Mouse (Mus musculus): ENCODE measurements around the gene Ift20. TPM values are rescaled to one million over a fixed set of nuclear protein-coding genes. Genes with fewer than 3 reads are reported as not detected.
"Not testable (repeated sequence)": the region's sequence is repeated elsewhere in the genome, so short reads cannot be mapped to it uniquely, and the experiment has no call there.

Ift20 gene
- total RNA-seq, 2 experiments from 2014 or later: 20.1 to 72.5 TPM

DNA sequence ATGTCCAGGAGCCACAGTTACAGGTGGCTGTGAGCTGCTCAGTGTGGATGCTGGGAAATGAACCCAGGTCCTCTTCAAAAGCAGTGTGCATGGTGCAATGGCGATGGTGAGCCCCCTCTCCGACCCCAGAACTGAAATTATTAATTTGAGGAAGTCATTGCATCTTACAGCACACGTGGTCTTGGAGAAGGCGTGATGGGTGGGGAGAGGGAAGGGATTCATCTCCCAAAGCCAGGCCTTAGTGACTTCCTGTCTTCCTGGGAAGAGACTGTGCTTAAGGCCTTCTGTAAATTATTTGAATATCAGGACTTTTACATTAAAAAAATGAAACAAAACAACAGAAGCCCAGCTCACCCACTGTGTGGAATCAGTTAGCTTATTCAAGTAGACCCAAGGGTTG lies 19.9 kb downstream of the Ift20 start:
- no peak for ATAC-seq (replicated peaks; ENCODE audit: low FRiP score, poor library complexity, severe bottlenecking)

DNA sequence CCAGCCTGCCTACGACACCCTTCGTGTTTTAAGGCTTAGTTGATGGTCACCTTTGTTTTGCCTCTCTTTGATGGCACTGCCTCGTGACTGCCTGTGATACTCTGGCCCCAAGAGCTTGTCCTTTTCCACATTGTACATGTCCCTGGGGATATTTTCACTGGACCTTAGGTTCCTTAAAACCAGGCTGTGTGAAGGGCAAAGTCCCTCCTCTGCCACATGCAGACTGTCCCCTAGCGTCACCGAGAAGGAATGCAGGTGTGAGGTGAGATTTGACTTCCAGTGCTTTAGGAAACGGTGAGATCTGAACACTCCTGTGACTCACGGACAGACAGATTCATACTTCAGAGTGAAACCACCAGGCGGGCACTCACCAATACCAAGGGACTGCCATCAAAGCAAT lies 21.1 kb downstream of the Ift20 start:
- ATAC-seq (replicated peaks; ENCODE audit: low FRiP score, poor library complexity, severe bottlenecking): no peak

DNA sequence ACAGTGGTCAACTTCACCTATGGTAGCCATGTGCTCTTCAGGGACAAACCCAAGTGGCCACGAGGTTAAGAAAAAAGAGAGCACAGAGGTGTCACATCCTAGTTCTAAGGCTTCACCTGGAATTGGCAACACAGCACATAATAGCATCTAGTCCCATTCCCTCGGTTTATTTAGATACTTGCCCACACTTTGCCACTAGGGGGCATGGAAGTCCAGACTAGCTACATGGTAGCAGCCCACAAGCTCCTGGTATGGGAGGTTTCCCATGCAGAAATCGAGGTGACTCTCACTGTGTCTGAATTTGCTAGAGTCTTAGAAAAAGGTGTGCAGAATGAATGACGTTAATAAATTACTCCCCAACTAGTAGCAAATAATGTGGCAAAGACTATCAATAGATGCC lies 24.3 kb downstream of the Ift20 start:
- ATAC-seq (replicated peaks; ENCODE audit: low FRiP score, poor library complexity, severe bottlenecking): peak; percentile 84

DNA sequence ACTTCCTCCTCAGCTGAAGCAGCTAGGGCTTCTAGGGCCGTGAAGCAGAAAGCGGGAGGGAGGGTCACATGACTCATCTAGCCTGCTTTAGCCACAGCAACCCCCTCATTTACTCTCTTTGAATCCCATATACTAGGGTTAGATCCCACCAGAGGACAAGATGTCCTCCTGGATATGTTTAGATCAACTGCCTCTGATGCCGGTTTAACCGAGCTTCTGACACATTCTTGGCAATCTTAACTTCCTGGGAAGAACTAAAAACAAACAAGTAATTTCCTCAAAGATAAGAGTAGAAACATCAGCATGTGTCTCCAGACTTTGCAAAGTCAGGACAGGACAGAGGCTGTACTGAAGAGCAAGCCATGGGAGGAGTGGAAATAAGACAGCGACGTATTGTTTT lies 30.6 kb downstream of the Ift20 start:
- ATAC-seq (replicated peaks; ENCODE audit: low FRiP score, poor library complexity, severe bottlenecking): no peak

DNA sequence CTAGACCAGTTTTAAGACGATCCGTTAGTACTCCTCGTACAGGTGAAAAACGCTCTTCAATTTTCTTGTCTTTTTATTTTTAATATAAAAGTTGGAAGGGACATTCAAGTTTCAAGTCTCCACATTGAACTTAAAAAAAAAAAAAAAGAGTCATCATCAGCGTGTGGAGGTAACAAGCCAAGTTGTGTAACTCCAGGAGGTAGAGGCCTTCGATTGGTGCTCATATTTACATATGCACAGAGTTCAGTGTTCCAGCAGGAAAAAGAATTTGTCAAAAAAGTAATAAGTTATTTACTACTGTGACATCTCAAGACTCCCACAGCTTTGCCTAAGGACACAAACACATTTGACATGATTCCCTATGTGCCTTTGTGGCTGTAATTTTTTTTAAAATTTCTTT lies 31.5 kb downstream of the Ift20 start:
- no peak for ATAC-seq (replicated peaks; ENCODE audit: low FRiP score, poor library complexity, severe bottlenecking)

DNA sequence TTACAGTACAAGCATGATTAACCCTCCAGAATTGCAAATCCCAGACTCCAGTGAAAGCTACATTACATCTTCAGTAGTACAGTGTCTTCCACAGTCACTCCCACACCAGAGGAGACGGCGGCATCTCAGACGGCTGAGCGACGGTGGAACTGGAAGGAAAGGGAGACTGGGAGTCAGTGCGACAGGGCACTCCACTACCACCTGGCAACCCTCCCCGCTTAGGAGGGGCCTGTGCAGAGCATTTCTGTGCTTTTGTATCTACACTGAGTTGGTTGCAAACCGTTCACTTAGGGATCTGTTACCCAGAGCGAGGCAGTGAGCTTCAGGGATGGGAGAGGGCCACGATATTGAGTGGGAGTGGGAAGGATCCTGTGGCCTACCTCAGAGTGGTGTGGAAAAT lies 32.7 kb downstream of the Ift20 start:
- ATAC-seq (replicated peaks; ENCODE audit: low FRiP score, poor library complexity, severe bottlenecking): no peak

DNA sequence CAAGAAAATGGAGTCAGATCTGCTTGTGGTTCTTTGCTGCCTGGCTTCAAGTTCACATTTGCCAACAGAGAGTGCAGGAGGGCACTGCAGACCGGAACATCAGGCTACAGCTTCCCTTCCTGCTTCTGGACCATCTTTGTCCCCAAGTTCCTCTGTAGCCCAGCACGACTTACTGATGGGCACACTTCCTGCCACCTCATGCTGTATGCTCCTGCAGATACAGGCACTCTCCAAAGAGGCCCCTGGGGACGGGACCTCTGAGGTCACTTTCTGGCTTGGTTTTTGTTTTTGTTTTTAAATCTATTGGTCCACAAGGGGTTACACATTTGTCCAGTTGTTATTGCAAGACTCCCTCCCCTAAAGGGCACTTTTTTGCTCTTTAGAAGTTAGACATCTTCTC lies 33.6 kb downstream of the Ift20 start:
- ATAC-seq (replicated peaks; ENCODE audit: low FRiP score, poor library complexity, severe bottlenecking): no peak

DNA sequence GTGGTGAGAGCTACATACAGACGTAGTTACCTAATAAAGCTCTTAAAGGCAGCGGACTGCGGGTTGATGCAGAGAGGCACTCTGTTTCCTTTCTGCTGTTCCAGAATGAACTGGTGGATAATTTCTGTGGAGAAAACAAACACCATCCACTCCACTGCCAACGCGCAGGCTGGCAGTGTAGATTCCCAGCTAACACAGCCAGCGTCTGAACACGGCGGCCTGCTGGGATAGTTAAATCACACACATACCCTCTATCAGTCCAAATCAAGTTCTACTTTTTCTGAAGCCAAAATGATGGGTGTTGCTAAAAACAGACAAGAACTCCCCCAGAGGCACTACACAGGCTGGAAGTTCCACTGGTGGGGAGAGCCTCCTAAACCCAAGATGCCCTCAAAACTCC lies 35.3 kb downstream of the Ift20 start:
- no peak for ATAC-seq (replicated peaks; ENCODE audit: low FRiP score, poor library complexity, severe bottlenecking)

DNA sequence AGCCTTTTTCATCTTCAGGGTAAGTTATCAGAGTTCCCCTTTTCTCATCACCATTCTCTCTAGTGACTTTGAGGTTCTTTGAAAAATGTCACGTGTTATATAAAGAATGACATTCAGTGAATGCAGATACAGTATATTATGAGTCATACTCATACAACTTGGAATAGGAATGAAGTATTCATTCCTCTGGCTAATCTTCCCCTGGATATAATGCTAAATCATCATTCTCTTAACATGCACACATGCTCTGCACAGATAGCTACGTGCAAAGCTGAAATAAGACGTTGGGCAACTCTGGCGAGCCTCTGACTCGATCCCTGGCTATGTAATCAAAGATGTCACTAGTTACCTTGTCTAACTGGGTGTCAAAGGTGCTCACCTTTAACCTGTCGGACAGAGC lies 35.7 kb downstream of the Ift20 start:
- no peak for ATAC-seq (replicated peaks; ENCODE audit: low FRiP score, poor library complexity, severe bottlenecking)

DNA sequence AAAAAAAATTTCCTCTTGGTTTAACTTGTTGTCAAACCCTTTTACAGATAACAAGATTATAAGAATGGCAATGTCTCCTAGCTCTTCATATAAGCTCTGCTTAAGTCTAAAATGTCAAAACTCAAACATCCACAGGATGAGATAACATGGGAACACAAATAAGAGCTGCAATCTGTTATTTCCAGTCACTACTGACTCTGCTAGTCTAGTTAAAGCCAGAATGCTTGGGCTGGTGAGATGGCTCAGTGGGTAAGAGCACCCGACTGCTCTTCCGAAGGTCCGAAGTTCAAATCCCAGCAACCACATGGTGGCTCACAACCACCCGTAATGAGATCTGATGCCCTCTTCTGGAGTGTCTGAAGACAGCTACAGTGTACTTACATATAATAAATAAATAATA lies 37.9 kb downstream of the Ift20 start:
- ATAC-seq (replicated peaks; ENCODE audit: low FRiP score, poor library complexity, severe bottlenecking): not testable (repeated sequence)

DNA sequence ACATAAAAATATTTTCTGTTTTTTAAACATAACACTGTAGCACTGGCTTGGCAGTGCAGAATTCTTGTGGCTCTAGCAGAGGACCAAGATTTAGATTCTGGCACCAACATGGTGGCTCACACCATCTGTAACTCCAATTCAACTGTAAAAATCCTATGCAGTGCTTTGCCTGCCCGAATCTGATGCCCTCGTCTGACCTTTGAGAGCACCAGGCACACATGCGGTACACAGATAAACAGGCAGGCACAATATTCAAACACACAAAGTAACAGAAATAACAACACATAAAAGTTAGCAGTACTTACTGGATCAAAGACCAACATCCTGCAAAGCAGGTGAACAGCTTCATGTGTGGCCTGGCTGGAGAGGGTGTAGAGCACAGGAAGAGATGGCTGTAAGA lies 38.4 kb downstream of the Ift20 start:
- no peak for ATAC-seq (replicated peaks; ENCODE audit: low FRiP score, poor library complexity, severe bottlenecking)

DNA sequence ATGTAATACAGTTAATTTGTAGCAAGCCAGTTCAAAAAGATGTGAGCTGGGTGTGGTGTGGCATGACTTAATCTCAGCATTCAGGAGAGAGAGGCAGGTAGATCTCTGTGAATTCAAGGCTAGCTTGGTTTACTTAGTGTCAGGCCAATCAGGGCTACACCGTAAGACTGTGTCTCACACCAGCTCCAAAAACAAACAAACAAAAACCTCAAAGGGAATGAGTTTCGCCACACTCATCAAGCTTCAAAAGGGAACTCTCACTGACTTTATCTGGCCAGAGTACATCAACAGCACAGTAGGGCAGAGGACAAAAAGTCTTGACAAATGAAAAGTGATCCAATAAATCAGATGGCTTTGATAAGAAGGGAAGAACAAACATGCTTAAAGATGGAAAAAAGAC lies 38.8 kb downstream of the Ift20 start:
- ATAC-seq (replicated peaks; ENCODE audit: low FRiP score, poor library complexity, severe bottlenecking): no peak

DNA sequence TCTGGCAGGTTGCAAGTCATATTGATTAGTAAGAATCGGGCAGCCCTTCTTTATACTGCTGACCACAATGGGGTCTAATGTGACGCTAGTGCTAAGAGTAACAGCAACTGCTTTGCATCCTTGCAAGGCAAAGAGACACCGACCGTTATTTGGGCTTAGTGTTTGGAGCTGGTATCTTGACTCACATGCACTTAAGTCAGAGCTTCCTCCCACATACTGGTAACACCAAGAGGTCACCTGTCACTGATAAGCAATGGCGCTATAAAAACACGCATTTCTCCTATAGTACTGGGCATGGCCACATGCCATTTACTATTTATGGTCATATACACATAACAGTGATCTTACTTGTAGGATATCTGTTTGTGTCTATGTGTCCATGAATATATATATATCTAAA lies 46.7 kb downstream of the Ift20 start:
- ATAC-seq (replicated peaks; ENCODE audit: low FRiP score, poor library complexity, severe bottlenecking): 0 out of 2 replicates have a peak, but pooled peaks have one; percentile 56

DNA sequence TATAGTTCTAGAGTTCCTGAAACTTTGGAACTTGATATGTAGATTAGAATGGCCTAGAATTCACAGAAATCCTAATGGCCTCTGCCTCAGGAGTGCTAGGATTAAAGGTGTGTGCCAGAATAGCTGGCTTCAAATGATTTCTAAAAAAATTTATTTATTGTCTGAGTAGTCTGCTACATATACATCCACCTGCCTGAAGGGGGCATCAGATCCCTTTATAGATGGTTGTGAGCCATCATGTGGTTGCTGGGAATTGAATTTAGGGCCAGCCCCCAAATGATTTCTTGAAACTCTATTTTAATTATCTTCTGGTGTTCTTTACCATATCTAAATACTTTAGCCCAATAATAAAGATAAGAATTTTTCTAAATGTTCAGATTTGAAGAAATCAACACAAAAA lies 49.9 kb downstream of the Ift20 start:
- ATAC-seq (replicated peaks; ENCODE audit: low FRiP score, poor library complexity, severe bottlenecking): no peak

DNA sequence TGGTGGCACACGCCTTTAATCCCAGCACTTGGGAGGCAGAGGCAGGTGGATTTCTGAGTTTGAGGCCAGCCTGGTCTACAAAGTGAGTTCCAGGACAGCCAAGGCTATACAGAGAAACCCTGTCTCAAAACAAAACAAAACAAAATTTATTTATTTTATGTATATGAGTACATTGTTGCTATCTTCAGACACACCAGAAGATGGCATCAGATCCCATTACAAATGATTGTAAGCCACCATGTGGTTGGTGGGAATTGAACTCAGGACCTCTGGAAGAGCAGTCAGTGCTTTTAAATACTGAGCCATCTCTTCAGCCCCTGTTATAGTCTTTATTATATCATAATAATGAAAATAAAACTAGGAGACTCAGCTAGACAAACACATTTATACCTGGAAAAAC lies 51.5 kb downstream of the Ift20 start:
- not testable (repeated sequence) for ATAC-seq (replicated peaks; ENCODE audit: low FRiP score, poor library complexity, severe bottlenecking)

Other genes with a start within 250 kb of the Ift20 start
- gene BC030499, start 245.5 kb upstream of the Ift20 start, total RNA-seq (2015; ENCODE audit: low replicate concordance): not detected in 2 replicates
- not detected in 2 replicates for gene BC030499, start 245.5 kb upstream of the Ift20 start, total RNA-seq (2017; ENCODE audit: low replicate concordance)
- 234 and 259 TPM in 2 replicates for gene Spag5, start 234.8 kb upstream of the Ift20 start, total RNA-seq (2015; ENCODE audit: low replicate concordance)
- 464 and 490 TPM in 2 replicates for gene Spag5, start 234.8 kb upstream of the Ift20 start, total RNA-seq (2017; ENCODE audit: low replicate concordance)
- 1.3 and 16.2 TPM in 2 replicates for gene Aldoc, start 213.4 kb upstream of the Ift20 start, total RNA-seq (2015; ENCODE audit: low replicate concordance)
- 2.4 and 3.0 TPM in 2 replicates for gene Aldoc, start 213.4 kb upstream of the Ift20 start, total RNA-seq (2017; ENCODE audit: low replicate concordance)
- gene Pigs, start 207.9 kb upstream of the Ift20 start, total RNA-seq (2015; ENCODE audit: low replicate concordance): 7.2 and 14.3 TPM in 2 replicates
- 3.6 and 3.9 TPM in 2 replicates for gene Pigs, start 207.9 kb upstream of the Ift20 start, total RNA-seq (2017; ENCODE audit: low replicate concordance)
- 17.2 and 20.9 TPM in 2 replicates for gene Unc119, start 192.9 kb upstream of the Ift20 start, total RNA-seq (2015; ENCODE audit: low replicate concordance)
- 7.9 and 8.3 TPM in 2 replicates for gene Unc119, start 192.9 kb upstream of the Ift20 start, total RNA-seq (2017; ENCODE audit: low replicate concordance)
- gene Foxn1, start 149.8 kb upstream of the Ift20 start, total RNA-seq (2015; ENCODE audit: low replicate concordance): not detected in 2 replicates
- gene Foxn1, start 149.8 kb upstream of the Ift20 start, total RNA-seq (2017; ENCODE audit: low replicate concordance): not detected in 2 replicates
- gene Slc13a2, start 114.1 kb upstream of the Ift20 start, total RNA-seq (2015; ENCODE audit: low replicate concordance): not detected in 2 replicates
- 0.68 TPM in 1 of 2 replicates, not detected in the other for gene Slc13a2, start 114.1 kb upstream of the Ift20 start, total RNA-seq (2017; ENCODE audit: low replicate concordance)
- gene Slc46a1, start 70.7 kb upstream of the Ift20 start, total RNA-seq (2015; ENCODE audit: low replicate concordance): not detected in 2 replicates
- 0.13 TPM in 1 of 2 replicates, not detected in the other for gene Slc46a1, start 70.7 kb upstream of the Ift20 start, total RNA-seq (2017; ENCODE audit: low replicate concordance)
- gene Sarm1, start 38.6 kb upstream of the Ift20 start, total RNA-seq (2015; ENCODE audit: low replicate concordance): not detected in 2 replicates
- not detected in 2 replicates for gene Sarm1, start 38.6 kb upstream of the Ift20 start, total RNA-seq (2017; ENCODE audit: low replicate concordance)
- gene Vtn, start 37.3 kb upstream of the Ift20 start, total RNA-seq (2015; ENCODE audit: low replicate concordance): not detected in 2 replicates
- not detected in 2 replicates for gene Vtn, start 37.3 kb upstream of the Ift20 start, total RNA-seq (2017; ENCODE audit: low replicate concordance)
- gene Sebox, start 32.9 kb upstream of the Ift20 start, total RNA-seq (2015; ENCODE audit: low replicate concordance): not detected in 2 replicates
- not detected in 2 replicates for gene Sebox, start 32.9 kb upstream of the Ift20 start, total RNA-seq (2017; ENCODE audit: low replicate concordance)
- 2.5 TPM in 1 of 2 replicates, not detected in the other for gene Tmem199, start 24.2 kb upstream of the Ift20 start, total RNA-seq (2015; ENCODE audit: low replicate concordance)
- gene Tmem199, start 24.2 kb upstream of the Ift20 start, total RNA-seq (2017; ENCODE audit: low replicate concordance): 7.7 and 10.1 TPM in 2 replicates
- 8.6 and 9.6 TPM in 2 replicates for gene Poldip2, start 24.2 kb upstream of the Ift20 start, total RNA-seq (2015; ENCODE audit: low replicate concordance)
- 4.0 and 8.1 TPM in 2 replicates for gene Poldip2, start 24.2 kb upstream of the Ift20 start, total RNA-seq (2017; ENCODE audit: low replicate concordance)
- 2.1 and 2.2 TPM in 2 replicates for gene Tnfaip1, start within 50 bp of the Ift20 start, total RNA-seq (2015; ENCODE audit: low replicate concordance)
- 0.61 TPM in 1 of 2 replicates, not detected in the other for gene Tnfaip1, start within 50 bp of the Ift20 start, total RNA-seq (2017; ENCODE audit: low replicate concordance)
- 22.2 and 26.7 TPM in 2 replicates for gene Tmem97, start 14.4 kb downstream of the Ift20 start, total RNA-seq (2015; ENCODE audit: low replicate concordance)
- 6.0 and 14.0 TPM in 2 replicates for gene Tmem97, start 14.4 kb downstream of the Ift20 start, total RNA-seq (2017; ENCODE audit: low replicate concordance)
- 3.2 and 16.8 TPM in 2 replicates for gene Nlk, start 161.0 kb downstream of the Ift20 start, total RNA-seq (2015; ENCODE audit: low replicate concordance)
- gene Nlk, start 161.0 kb downstream of the Ift20 start, total RNA-seq (2017; ENCODE audit: low replicate concordance): 4.1 and 5.1 TPM in 2 replicates
- gene Ccnq, start 215.4 kb downstream of the Ift20 start, total RNA-seq (2015; ENCODE audit: low replicate concordance): 5.4 TPM in 1 of 2 replicates, not detected in the other
- gene Ccnq, start 215.4 kb downstream of the Ift20 start, total RNA-seq (2017; ENCODE audit: low replicate concordance): 0.38 and 4.6 TPM in 2 replicates

Measured in erythroid progenitor cell, adult 5-6 weeks (primary cell).